Mouse (Mus musculus) embryo, embryonic 11 days (tissue): ENCODE data around the gene Thap8.
"Not testable (repeated sequence)": the region's sequence is repeated elsewhere in the genome, so short reads cannot be mapped to it uniquely, and the experiment has no call there.

ENCODE experiments used
- DNase-seq: peaks from one replicate; pipeline ENCODE4 v3.0.0-alpha.2; 2015

Gene Thap8

GRCm38 (mm10) chr7:30279951-30280669, at the start of gene Thap8, which contains the start of gene Wdr62:
Gene Thap8 (plus strand): TSS chr7:30280094.
Gene Wdr62 (minus strand): TSS chr7:30280419.
- DNase-seq: peak; percentile 96

- no peak for DNase-seq
Measured at GRCm38 (mm10) chr7:30231328-30231668, 48.6 kb upstream of the Thap8 start.

GRCm38 (mm10) chr7:30231669-30232454, 48.0 kb upstream of the Thap8 start, which contains the start of the genes Polr2i and Tbcb:
Gene Polr2i (plus strand): TSS chr7:30231948.
Gene Tbcb (minus strand): TSS chr7:30232272.
- DNase-seq: peak; percentile 97

GRCm38 (mm10) chr7:30232631-30233148, 47.2 kb upstream of the Thap8 start:
- peak; percentile 81 for DNase-seq

GRCm38 (mm10) chr7:30233387-30233786, 46.5 kb upstream of the Thap8 start:
- no peak for DNase-seq

- no peak for DNase-seq
Measured at GRCm38 (mm10) chr7:30234276-30234858, 45.5 kb upstream of the Thap8 start.

- no peak for DNase-seq
Measured at GRCm38 (mm10) chr7:30235091-30235490, 44.8 kb upstream of the Thap8 start.

- no peak for DNase-seq
Measured at GRCm38 (mm10) chr7:30235625-30236024, 44.3 kb upstream of the Thap8 start, which contains the start of gene Ovol3. Gene Ovol3 (minus strand): TSS chr7:30235725.

GRCm38 (mm10) chr7:30237374-30237773, 42.5 kb upstream of the Thap8 start:
- DNase-seq: not testable (repeated sequence)

- no peak for DNase-seq
Measured at GRCm38 (mm10) chr7:30251956-30252954, 27.6 kb upstream of the Thap8 start.

- no peak for DNase-seq
Measured at GRCm38 (mm10) chr7:30265041-30265440, 14.9 kb upstream of the Thap8 start.

GRCm38 (mm10) chr7:30265531-30265930, 14.4 kb upstream of the Thap8 start:
- DNase-seq: no peak

GRCm38 (mm10) chr7:30265935-30266334, 14.0 kb upstream of the Thap8 start:
- no peak for DNase-seq

GRCm38 (mm10) chr7:30266780-30267179, 13.1 kb upstream of the Thap8 start:
- DNase-seq: no peak

- no peak for DNase-seq
Measured at GRCm38 (mm10) chr7:30269641-30270040, 10.3 kb upstream of the Thap8 start.

GRCm38 (mm10) chr7:30274383-30274782, 5.5 kb upstream of the Thap8 start:
- no peak for DNase-seq

- no peak for DNase-seq
Measured at GRCm38 (mm10) chr7:30278911-30279310, 983 bp upstream of the Thap8 start.

- DNase-seq: peak; percentile 60
Measured at GRCm38 (mm10) chr7:30279536-30279935, 358 bp upstream of the Thap8 start.

GRCm38 (mm10) chr7:30280670-30281138, 810 bp downstream of the Thap8 start:
- peak; percentile 92 for DNase-seq

GRCm38 (mm10) chr7:30281522-30281921, 1.6 kb downstream of the Thap8 start:
- no peak for DNase-seq

GRCm38 (mm10) chr7:30282740-30283139, 2.8 kb downstream of the Thap8 start:
- no peak for DNase-seq
